Mouse (Mus musculus) gonadal fat pad, adult 2 months (tissue): Measurements from ENCODE around the gene Tnfaip6. TPM values are rescaled to one million over a fixed set of nuclear protein-coding genes. Genes with fewer than 3 reads are reported as not detected.
"Not testable (repeated sequence)": the region's sequence is repeated elsewhere in the genome, so short reads cannot be mapped to it uniquely, and the experiment has no call there.

Experiments used
- DNase-seq: peaks from one replicate; pipeline ENCODE4 v3.0.0-alpha.2; 2012; ENCODE audit warnings: low read depth
- polyA plus RNA-seq: library from polyadenylated mRNA; depleted of rRNA; stranded (reverse); fragments of >200 nt; gene quantifications from 2 replicates; pipeline ENCODE4 v1.2.3, GENCODE M21; 2012; rRNA removed

Tnfaip6 gene
- 0.94 and 2.0 TPM in 2 replicates for polyA plus RNA-seq

DNA sequence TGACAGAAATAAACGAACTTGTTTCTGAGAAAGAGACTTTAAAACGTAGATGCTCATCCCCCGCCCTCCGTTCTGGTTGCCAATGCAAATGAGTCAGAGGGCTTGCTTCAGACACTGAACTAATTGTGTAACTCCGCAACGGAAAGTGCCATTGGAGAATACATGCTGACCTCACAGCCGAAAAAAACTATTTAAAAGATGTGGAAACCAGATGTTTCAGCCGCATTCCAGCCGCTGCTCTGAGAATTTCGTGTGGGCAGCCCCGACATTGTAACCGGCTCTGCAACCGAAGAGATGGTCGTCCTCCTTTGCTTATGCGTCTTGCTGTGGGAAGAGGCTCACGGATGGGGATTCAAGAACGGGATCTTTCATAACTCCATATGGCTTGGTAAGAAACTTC, at the start of gene Tnfaip6:
TSS of gene Tnfaip6 (plus strand) at position 128 of the 400 bp plus-strand sequence.
- DNase-seq, result peak; percentile 44

DNA sequence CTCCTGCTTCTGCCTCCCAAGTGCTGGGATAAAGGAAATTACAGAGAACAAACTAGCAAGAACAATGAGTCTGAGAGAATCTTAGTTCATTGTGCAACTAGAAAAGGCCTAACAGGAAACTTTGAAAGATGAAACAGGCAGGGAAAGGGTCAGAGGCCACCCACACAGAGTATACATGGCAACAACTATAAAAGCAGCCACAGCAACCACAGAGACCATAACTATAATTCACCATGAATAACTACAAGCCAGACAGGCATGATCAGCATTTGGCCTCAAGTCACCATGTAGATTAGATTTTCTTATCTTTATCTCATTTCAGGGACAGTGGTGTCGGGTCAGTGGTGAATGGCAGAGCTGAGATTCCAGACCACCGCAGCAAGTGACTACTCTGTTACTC, 48.2 kb upstream of the Tnfaip6 start:
- DNase-seq, result no peak

- DNase-seq, result no peak
Observed at GRCm38 (mm10) chr2:51991447-51991846, 46.4 kb upstream of the Tnfaip6 start.

DNA sequence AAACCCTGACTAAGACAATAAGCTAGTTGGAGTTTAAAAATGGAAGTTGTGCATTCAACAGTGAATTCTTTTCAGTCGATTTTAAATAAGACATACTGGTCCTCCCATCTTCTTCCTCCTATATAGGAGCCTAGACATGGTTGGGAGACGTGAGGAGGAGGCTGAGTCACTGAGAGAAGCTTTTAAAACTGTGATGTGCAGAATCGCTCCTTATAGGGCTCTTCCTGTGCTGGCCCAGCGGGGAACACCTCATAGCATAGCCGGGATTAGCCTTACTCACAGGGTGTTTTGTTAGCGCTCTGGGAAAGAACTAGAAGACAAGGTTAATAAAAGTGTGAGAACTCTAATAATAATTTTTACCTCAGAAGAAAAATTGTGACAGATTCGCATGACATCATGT, 37.8 kb upstream of the Tnfaip6 start:
- DNase-seq, result no peak

DNA sequence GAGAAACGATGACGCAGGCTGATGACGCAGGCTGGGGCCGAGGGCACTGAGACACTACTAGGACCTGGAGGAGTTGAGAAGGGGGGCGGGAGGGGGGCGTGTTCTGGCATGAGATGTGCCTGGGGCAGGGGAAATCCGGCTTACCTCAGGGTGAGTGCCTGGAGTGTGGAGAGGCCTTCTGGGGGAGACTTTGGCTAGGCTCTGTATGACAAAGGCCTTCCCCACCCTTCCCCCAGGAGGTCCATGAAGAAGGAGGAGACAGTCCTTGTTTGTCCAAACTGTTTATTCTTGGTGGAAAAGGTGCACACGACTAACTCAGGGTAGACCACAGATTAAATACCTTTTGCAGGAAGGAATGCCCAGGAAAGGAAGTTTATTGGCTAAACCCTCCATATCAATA, 36.3 kb upstream of the Tnfaip6 start:
- DNase-seq, result no peak

DNA sequence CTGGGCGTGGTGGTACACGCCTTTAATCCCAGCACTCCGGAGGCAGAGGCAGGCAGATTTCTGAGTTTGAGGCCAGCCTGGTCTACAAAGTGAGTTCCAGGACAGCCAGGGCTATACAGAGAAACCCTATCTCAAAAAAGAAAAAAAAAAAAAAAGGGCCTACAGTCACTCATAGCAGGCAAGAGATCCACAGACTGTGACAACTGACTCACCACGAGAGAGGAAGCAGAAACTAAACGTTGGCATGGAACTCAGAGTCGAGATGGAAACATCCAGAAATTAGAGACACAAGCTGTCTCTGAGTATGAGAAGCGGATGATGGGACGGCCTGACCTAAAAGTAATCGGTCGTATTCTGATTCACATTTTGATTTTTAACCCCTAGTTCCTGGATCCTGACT, 35.5 kb upstream of the Tnfaip6 start:
- not testable (repeated sequence) for DNase-seq

DNA sequence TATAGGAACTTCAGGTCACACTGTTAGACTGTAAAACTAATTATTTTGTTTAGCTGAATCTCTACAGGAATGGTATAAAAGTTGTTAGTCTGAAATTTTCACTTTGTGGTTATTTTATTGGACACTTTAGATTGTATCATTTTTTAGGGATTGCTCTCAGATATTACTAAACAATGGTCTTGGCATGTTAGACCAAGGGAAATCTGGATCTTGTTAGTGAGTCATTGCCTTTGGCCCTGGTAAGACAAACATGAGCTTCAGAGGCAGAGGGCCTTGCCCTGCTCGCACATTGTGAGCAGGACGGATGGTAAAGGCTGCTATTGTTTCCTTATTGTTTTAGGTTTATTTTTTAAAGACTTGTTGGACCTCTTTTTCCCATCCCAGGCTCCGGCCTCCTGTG, 31.4 kb upstream of the Tnfaip6 start:
- DNase-seq, result no peak

GRCm38 (mm10) chr2:52011820-52012219, 26.0 kb upstream of the Tnfaip6 start:
- not testable (repeated sequence) for DNase-seq

GRCm38 (mm10) chr2:52013306-52013820, 24.4 kb upstream of the Tnfaip6 start:
- no peak for DNase-seq

- no peak for DNase-seq
Observed at GRCm38 (mm10) chr2:52016361-52016760, 21.4 kb upstream of the Tnfaip6 start.

DNA sequence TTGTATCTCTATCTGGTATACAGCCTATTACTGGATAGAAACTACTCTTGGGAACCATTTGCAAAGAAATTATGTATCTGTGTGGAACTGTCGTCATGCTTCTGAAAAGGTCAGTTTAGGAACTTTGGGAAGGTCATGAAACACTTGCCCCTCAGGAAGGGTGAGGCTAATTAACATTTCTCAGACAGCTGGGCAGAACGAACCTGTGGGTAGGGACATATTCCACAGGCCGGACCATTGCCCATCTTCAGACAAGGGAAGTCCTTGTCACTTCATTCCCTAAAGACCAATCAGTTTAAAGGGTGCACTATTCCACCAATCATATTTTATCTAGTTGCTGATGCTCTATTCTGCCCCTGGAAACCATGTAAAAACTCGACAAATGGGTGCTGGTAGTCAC, 10.7 kb upstream of the Tnfaip6 start:
- DNase-seq, result no peak

- no peak for DNase-seq
Observed at GRCm38 (mm10) chr2:52029426-52029825, 8.4 kb upstream of the Tnfaip6 start.

DNA sequence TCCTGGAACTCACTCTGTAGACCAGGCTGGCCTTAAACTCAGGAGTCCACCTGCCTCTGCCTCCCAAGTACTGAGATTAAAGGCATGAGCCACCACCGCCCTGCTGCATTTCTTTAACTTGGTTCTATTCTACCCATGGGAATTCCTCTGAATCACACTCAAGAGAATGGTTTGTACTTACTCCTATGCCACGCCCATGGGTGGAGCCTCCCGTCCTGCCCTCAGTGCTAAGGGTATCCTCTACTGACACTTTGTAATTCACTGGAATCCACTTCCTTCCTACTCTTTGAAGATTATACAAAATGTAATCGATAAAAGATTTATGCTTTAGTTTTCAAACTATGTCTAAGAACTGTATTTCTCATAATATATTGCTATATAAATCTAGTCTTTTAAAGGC, 6.3 kb upstream of the Tnfaip6 start:
- DNase-seq, result no peak

DNA sequence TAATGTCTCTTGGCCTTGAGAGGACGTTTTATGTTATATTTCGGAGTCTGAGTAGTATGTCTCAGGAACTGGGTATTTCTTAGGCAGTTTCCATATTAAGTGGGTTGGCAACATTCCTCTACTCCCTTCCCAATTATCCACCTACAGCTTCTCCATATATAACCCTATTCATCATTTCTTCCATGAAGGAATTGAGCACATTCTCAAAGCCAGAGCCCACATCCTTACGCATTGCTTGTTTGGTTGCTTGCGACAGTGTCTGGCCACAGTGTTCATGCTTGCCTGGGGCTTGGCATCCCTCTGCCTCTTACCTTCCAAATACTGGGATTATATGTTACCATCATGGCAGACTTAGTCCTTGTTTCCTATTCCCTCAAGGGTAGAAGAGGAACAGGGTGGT, 3.2 kb upstream of the Tnfaip6 start:
- DNase-seq, result no peak

DNA sequence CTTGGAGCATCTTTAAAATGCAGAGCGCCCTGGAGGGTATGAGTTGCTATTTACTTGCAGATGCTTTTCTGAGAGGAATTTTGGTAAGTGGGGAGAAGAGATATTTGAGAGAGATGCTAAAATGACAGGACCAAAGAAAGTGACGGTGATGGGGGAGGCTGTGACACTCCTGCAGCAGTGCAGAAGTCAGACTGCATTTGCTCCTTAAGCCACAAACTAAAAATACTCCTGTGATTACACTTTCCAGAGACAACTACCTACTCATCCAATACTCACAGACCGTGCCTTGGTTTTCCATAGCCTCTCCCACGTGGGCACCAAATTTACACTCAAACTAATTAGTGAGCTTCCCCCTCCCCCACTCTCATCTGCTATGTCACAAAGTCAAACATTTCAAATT, 2.7 kb upstream of the Tnfaip6 start:
- no peak for DNase-seq

DNA sequence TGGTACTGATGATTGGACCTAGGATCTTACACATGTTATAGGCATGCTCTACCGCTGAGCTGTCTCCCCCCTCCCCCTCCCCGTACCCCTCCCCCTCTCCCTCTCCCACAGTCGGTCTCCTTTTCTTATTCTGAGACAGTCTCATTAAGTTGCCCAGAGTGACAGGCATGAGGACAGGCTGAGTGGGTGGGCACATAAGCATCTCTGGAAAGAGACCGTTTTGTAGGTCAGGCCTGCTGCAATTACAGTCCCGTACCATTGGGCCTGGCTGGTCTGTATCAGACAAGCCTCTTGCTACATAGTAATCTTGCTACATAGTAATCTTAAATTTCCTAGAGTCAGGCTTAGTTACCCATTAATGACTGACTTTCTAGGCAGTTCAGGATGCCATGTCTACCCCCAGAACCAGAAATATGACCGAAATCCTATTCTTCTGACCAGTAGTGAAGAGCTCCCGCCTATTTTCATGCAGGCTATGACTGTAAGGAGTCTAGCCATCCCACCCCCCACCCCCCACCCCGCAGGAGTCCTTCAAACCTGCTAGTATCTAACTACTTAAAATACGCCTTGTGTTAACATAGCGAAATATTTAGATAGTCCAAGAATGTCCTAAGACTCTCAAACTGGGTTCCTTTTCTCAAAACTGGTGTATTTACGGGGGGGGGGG, 747 bp upstream of the Tnfaip6 start:
- no peak for DNase-seq

- no peak for DNase-seq
Observed at GRCm38 (mm10) chr2:52038558-52038957, 749 bp downstream of the Tnfaip6 start.

DNA sequence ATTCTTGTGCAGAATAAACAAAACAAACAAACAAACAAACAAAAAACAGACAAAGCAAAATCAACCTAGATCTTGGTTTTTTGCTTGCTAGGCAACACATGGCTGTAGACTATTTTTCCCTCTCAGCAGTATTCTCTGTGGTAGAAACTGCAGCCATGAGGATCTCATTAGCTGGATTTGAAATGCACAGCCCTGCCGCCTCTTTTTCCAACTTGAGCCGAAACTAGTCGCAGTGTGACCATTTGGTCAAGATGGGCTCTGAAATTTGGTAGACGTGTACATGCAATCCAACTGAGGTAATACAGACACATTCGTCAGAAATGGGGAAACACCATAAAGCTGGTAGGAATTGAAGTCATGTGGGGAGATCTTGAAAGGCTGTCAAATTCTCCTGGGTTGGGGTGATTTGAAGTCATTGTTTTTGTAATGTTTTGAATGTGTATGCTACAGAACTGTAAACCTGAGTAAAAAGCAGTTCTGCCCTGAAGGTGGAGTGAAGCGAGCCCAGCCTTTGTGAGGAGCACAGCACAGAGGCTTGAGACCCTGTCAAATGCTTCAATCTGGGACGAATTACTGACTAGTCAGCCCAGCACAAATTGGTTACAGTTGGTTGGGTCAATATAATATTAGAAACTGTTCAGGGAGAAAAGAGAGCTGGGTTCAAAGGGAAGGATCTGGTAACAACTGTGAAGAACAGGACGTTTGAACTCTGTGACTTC, 1.4 kb downstream of the Tnfaip6 start:
- no peak for DNase-seq

DNA sequence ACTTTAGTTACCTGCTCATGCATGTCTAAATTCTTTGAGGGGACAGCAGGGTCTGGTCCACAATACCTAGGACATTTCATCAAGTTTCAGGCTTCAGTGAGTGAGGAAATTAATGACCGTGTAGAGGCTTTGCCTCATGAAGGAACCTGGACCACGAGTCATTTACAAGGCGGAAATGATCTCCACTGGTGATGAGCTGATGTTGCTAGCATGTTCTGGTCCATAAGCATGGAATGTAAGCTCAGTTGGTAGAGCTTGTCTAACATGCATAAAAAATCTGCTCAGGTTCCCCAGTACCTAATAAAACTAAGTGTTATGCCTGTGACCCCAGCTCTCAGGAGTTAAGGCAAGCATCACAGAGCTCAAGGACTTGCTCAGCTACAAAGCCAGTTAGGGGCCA, 4.3 kb downstream of the Tnfaip6 start:
- no peak for DNase-seq

DNA sequence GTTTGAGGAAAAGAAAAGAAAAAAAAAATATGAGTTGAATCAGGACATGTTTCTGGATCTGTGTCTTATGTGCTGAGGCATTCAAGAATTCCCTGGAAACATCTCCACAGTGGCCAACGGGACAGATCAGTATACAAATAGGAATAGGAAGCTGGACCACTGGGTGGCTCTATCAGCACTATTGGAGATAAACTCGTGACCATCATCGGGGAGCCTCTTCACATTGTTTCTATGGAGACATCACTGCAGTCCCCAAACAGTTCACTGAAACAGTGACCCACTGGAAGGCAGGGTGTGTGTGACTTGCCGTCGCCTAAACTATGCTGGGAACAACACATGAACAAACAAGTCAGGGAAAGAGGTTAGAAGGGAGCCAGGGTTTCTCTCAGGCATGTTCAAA, 4.9 kb downstream of the Tnfaip6 start:
- no peak for DNase-seq

DNA sequence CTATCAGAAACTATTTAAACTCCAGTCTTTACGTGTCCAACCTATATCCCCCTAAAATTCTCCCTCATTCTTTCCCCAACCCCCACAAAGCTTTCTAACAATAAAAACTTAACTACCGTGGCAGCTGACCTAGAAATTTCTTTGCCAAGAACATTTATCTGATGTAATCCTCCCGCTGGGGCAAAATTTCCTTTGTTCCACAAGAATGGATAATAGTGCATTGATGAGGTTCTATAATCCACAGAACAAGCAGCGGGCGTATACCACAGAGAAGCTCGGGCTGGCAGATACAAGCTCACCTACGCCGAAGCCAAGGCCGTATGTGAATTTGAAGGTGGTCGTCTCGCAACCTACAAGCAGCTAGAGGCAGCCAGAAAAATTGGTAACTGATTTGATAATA, 5.7 kb downstream of the Tnfaip6 start:
- DNase-seq, result no peak

DNA sequence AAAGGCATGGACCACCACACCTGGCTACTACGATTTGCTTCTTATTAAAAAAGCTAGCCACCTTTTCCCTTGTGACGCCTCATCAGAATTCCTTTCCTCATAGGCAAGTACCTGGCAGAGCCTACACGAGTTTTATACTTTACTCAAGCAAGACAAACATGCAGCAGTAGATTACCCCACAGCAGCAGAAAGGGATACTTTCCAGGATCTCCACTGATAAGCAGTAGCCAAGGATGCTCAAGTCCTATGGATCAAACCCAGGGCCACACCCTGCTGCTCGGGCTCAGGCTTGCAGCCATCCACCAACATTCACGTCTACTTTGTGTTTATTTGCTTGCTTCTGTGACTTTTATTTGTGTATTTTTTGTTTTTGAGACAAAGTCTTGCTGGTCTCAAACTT, 8.2 kb downstream of the Tnfaip6 start:
- DNase-seq, result no peak

- no peak for DNase-seq
Observed at GRCm38 (mm10) chr2:52050823-52051222, 13.0 kb downstream of the Tnfaip6 start.
